Mouse (Mus musculus) ES-E14 (cell line): ENCODE measurements at regions not wholly inside any gene's neighbourhood (a gene's known extent, or its start where the extent isn't known, plus 50 kb on each side); places are given as distances from the start of the nearest gene placed in this dataset.
"Not testable (repeated sequence)": the region's sequence is repeated elsewhere in the genome, so short reads cannot be mapped to it uniquely, and the experiment has no call there.

Source experiments
- DNase-seq: peaks from one replicate; pipeline ENCODE4 v3.0.0-alpha.2; 2013; ENCODE audit warnings: low read depth, low spot score
- H3K27ac ChIP-seq: 2 replicates; pipeline ENCODE4 v1.5.1; 2012; ENCODE audit warnings: low read depth, mild to moderate bottlenecking, low read length, moderate library complexity, mixed read lengths; ENCODE audit not compliant: poor library complexity, insufficient read depth, severe bottlenecking
- H3K36me3 ChIP-seq: 2 replicates; pipeline ENCODE4 v1.6.1; 2012; ENCODE audit warnings: mild to moderate bottlenecking, low read length, moderate library complexity, mixed read lengths; ENCODE audit not compliant: control insufficient read depth, poor library complexity, insufficient read depth, severe bottlenecking
- H3K4me1 ChIP-seq, 2 experiments: fragments of 150-350 bp in 1 of 2; sonication (generic) in 1 of 2; 2 replicates each; pipeline ENCODE4 v1.6.1; 2012; ENCODE audit warnings: low read length in 2 of 2, mild to moderate bottlenecking in 1 of 2, mixed read lengths in 1 of 2; ENCODE audit not compliant: control insufficient read depth in 2 of 2, insufficient read depth in 2 of 2, poor library complexity in 1 of 2
- H3K4me3 ChIP-seq, 2 experiments: fragments of 150-350 bp in 1 of 2; sonication (generic) in 1 of 2; 2 replicates each; pipeline ENCODE4 v1.5.1; 2012; ENCODE audit warnings: low read length in 2 of 2, low read depth in 1 of 2, mild to moderate bottlenecking in 1 of 2, mixed read lengths in 1 of 2; ENCODE audit not compliant: insufficient read depth in 1 of 2, poor library complexity in 1 of 2, severe bottlenecking in 1 of 2
- H3K9ac ChIP-seq: 2 replicates; pipeline ENCODE4 v1.6.1; 2012; ENCODE audit warnings: low read depth, mild to moderate bottlenecking, low read length, mixed read lengths; ENCODE audit not compliant: poor library complexity, insufficient read depth, severe bottlenecking
- H3K9me3 ChIP-seq: fragments of 150-350 bp; sonication (generic); 2 replicates; pipeline ENCODE4 v1.6.1; 2012; ENCODE audit warnings: low read depth, mild to moderate bottlenecking, low read length; ENCODE audit not compliant: control insufficient read depth, insufficient read depth
- CHD2 ChIP-seq: IDR thresholded peaks from 2 replicates; pipeline ENCODE4 v1.6.1; 2014; ENCODE audit warnings: mild to moderate bottlenecking, low read depth, low read length, inconsistent platforms
- HCFC1 ChIP-seq: IDR thresholded peaks from 2 replicates; pipeline ENCODE4 v1.6.1; 2012; ENCODE audit warnings: low read length, inconsistent platforms, borderline replicate concordance; ENCODE audit not compliant: insufficient read depth
- MAFK ChIP-seq: IDR thresholded peaks from 2 replicates; pipeline ENCODE4 v1.6.1; 2014; ENCODE audit warnings: mild to moderate bottlenecking, low read depth, low read length, inconsistent platforms; ENCODE audit not compliant: insufficient read depth
- ZC3H11A ChIP-seq: IDR thresholded peaks from 2 replicates; pipeline ENCODE4 v1.6.1; 2012; ENCODE audit warnings: low read depth, mild to moderate bottlenecking, inconsistent platforms, low read length, borderline replicate concordance
- ZNF384 ChIP-seq: IDR thresholded peaks from 2 replicates; pipeline ENCODE4 v1.6.1; 2012; ENCODE audit warnings: low read depth, low read length, inconsistent platforms
- in situ Hi-C, 2 experiments: fragments of 600-800 bp; cut with MboI; formaldehyde crosslinking; loops; one replicate each; pipeline ENCODE4 v1.15.1; 2025; ENCODE audit warnings: low sequenced_read_pairs in 2 of 2, inconsistent platforms in 1 of 2; ENCODE audit not compliant: unreplicated experiment in 2 of 2

- in situ Hi-C loops: no loop called here
- DNase-seq: no peak
- no peaks in the 10 kb centered on the region for H3K9me3 ChIP-seq
- TF ChIP-seq ZC3H11A (no peak), MAFK (no peak), ZNF384 (no peak), CHD2 (no peak), HCFC1 (no peak)
- no peak overlapping the region for H3K27ac ChIP-seq
- no peaks in the 10 kb centered on the region for H3K36me3 ChIP-seq
- no peaks in the 10 kb centered on the region for H3K4me1 ChIP-seq
- H3K4me3 ChIP-seq: no peak overlapping the region
- H3K9ac ChIP-seq: no peak overlapping the region
Observed at GRCm38 (mm10) chr19:19306476-19307131, 195.6 kb upstream of the Rorb start.

- DNase-seq, in situ Hi-C loops: not testable (repeated sequence)
Observed at GRCm38 (mm10) chr19:19285864-19286263, 174.9 kb upstream of the Rorb start.

GRCm38 (mm10) chr19:19246837-19247560 is 136.0 kb upstream of the Rorb start:
- peak; percentile 42 for DNase-seq
- in situ Hi-C loops: no loop called here
- H3K4me1 ChIP-seq: no peaks in the 10 kb centered on the region
- TF ChIP-seq ZC3H11A: no peak
- peak; percentile 54; the same call in 1 of the 2 replicates for TF ChIP-seq MAFK
- no peak for TF ChIP-seq CHD2
- TF ChIP-seq ZNF384: no peak
- no peak for TF ChIP-seq HCFC1
- no peak overlapping the region for H3K9ac ChIP-seq
- H3K9me3 ChIP-seq: no peaks in the 10 kb centered on the region
- no peak overlapping the region for H3K27ac ChIP-seq
- no peak overlapping the region for H3K4me3 ChIP-seq
- no peaks in the 10 kb centered on the region for H3K36me3 ChIP-seq

More at GRCm38 (mm10) chr19:19285864-19286263, 174.9 kb upstream of the Rorb start:
- H3K36me3 ChIP-seq, H3K9me3 ChIP-seq, H3K9ac ChIP-seq, H3K4me1 ChIP-seq, H3K4me3 ChIP-seq, H3K27ac ChIP-seq: not testable (repeated sequence)

GRCm38 (mm10) chr19:19229305-19229994 is 118.5 kb upstream of the Rorb start:
- H3K9me3 ChIP-seq: no peaks in the 10 kb centered on the region

More at GRCm38 (mm10) chr19:19229305-19229994, 118.5 kb upstream of the Rorb start:
- no peaks in the 10 kb centered on the region for H3K36me3 ChIP-seq
- no peaks in the 10 kb centered on the region for H3K4me1 ChIP-seq
- no peak overlapping the region for H3K27ac ChIP-seq
- no peak overlapping the region for H3K4me3 ChIP-seq
- TF ChIP-seq CHD2: no peak
- TF ChIP-seq MAFK: no peak
- no peak for TF ChIP-seq HCFC1
- no peak for TF ChIP-seq ZC3H11A
- no peak for TF ChIP-seq ZNF384
- in situ Hi-C loops: no loop called here
- no peak overlapping the region for H3K9ac ChIP-seq
- no peak for DNase-seq
